Mouse (Mus musculus) kidney, adult 9 months (tissue): ENCODE results near the gene Snrnp27.

Experiments used
- DNase-seq: peaks from one replicate; pipeline ENCODE4 v3.0.0; 2022

The Snrnp27 gene

GRCm38 (mm10) chr6:86683872-86684654 is at the start of gene Snrnp27:
Gene Snrnp27 (minus strand): TSS chr6:86684522.
- peak; percentile 93 for DNase-seq

- DNase-seq: peak; percentile 90
Measured at GRCm38 (mm10) chr6:86733183-86733876, 49.0 kb upstream of the Snrnp27 start, which contains the start of gene Gmcl1. Gene Gmcl1 (minus strand): TSS chr6:86733383.

GRCm38 (mm10) chr6:86732276-86733173 is 48.2 kb upstream of the Snrnp27 start:
- no peak for DNase-seq

- no peak for DNase-seq
Measured at GRCm38 (mm10) chr6:86728711-86729110, 44.4 kb upstream of the Snrnp27 start.

- DNase-seq: no peak
Measured at GRCm38 (mm10) chr6:86721977-86722376, 37.7 kb upstream of the Snrnp27 start.

GRCm38 (mm10) chr6:86708072-86708774 is 23.9 kb upstream of the Snrnp27 start:
- DNase-seq: no peak

- no peak for DNase-seq
Measured at GRCm38 (mm10) chr6:86702577-86702976, 18.3 kb upstream of the Snrnp27 start.

- DNase-seq: no peak
Measured at GRCm38 (mm10) chr6:86697903-86698302, 13.6 kb upstream of the Snrnp27 start.

GRCm38 (mm10) chr6:86696213-86696612 is 11.9 kb upstream of the Snrnp27 start:
- no peak for DNase-seq

- peak; percentile 67 for DNase-seq
Measured at GRCm38 (mm10) chr6:86694465-86694864, 10.1 kb upstream of the Snrnp27 start.

- DNase-seq: no peak
Measured at GRCm38 (mm10) chr6:86689671-86690070, 5.3 kb upstream of the Snrnp27 start.

GRCm38 (mm10) chr6:86686971-86687370 is 2.6 kb upstream of the Snrnp27 start:
- no peak for DNase-seq

- DNase-seq: no peak
Measured at GRCm38 (mm10) chr6:86684655-86685011, 311 bp upstream of the Snrnp27 start.

- DNase-seq: no peak
Measured at GRCm38 (mm10) chr6:86681289-86681688, 3.0 kb downstream of the Snrnp27 start.

- peak; percentile 85 for DNase-seq
Measured at GRCm38 (mm10) chr6:86678341-86678740, 6.0 kb downstream of the Snrnp27 start.

- peak; percentile 84 for DNase-seq
Measured at GRCm38 (mm10) chr6:86670873-86671272, 13.4 kb downstream of the Snrnp27 start.

- DNase-seq: peak; percentile 100
Measured at GRCm38 (mm10) chr6:86669240-86669727, 15.0 kb downstream of the Snrnp27 start.

- peak; percentile 26 for DNase-seq
Measured at GRCm38 (mm10) chr6:86668580-86669239, 15.6 kb downstream of the Snrnp27 start, which contains the start of gene Mxd1. Gene Mxd1 (minus strand): TSS chr6:86669161.

- no peak for DNase-seq
Measured at GRCm38 (mm10) chr6:86667061-86667460, 17.3 kb downstream of the Snrnp27 start.

GRCm38 (mm10) chr6:86665560-86666307 is 18.6 kb downstream of the Snrnp27 start:
- peak; percentile 60 for DNase-seq

GRCm38 (mm10) chr6:86665076-86665475 is 19.2 kb downstream of the Snrnp27 start:
- peak; percentile 50 for DNase-seq
